Mouse (Mus musculus) CH12.LX (cell line): Measurements from ENCODE around the gene Ubxn6. TPM values are rescaled to one million over a fixed set of nuclear protein-coding genes. Genes with fewer than 3 reads are reported as not detected.

ENCODE experiments used
- DNase-seq: peaks from one replicate; pipeline ENCODE4 v3.0.0-alpha.2; 2013; ENCODE audit errors: extremely low read depth
- H3K27ac ChIP-seq: 2 replicates; pipeline ENCODE4 v1.5.1; 2012; ENCODE audit warnings: low read depth, mild to moderate bottlenecking, control low read depth, moderate library complexity; ENCODE audit not compliant: insufficient read depth
- H3K27me3 ChIP-seq: replicated peaks from 2 replicates; pipeline ENCODE3; 2012; ENCODE audit warnings: inconsistent platforms
- H3K36me3 ChIP-seq, 2 experiments: replicated peaks in 1 of 2; 2 replicates each; pipeline versions ENCODE3 to v1.6.1; 2012; ENCODE audit warnings: inconsistent platforms in 1 of 2, low read length in 1 of 2, mild to moderate bottlenecking in 1 of 2, mixed read lengths in 1 of 2, moderate library complexity in 1 of 2; ENCODE audit not compliant: control insufficient read depth in 1 of 2, insufficient read depth in 1 of 2
- H3K4me1 ChIP-seq, 2 experiments: 2 replicates each; pipeline ENCODE4 v1.6.1; 2012; ENCODE audit warnings: inconsistent platforms in 1 of 2, moderate library complexity in 1 of 2; ENCODE audit not compliant: insufficient read depth in 2 of 2, control insufficient read depth in 1 of 2
- H3K4me2 ChIP-seq: 2 replicates; pipeline ENCODE4 v1.6.1; 2012; ENCODE audit warnings: low read depth, mild to moderate bottlenecking, control low read depth; ENCODE audit not compliant: poor library complexity, insufficient read depth, severe bottlenecking
- H3K4me3 ChIP-seq, 3 experiments: fragments of 150-350 bp in 1 of 3; sonication (generic) in 1 of 3; replicated peaks in 1 of 3; 2 replicates each; pipeline versions ENCODE3 to v1.5.1; 2011 to 2012; ENCODE audit warnings: low read depth in 2 of 3, low read length in 2 of 3, mild to moderate bottlenecking in 2 of 3, moderate library complexity in 2 of 3, control low read depth in 1 of 3, improper control_type of control experiment in 1 of 3, inconsistent platforms in 1 of 3, mixed read lengths in 1 of 3; ENCODE audit not compliant: poor library complexity in 1 of 3
- H3K79me2 ChIP-seq: replicated peaks from 2 replicates; pipeline ENCODE4 v1.6.1; 2012; ENCODE audit warnings: mild to moderate bottlenecking, moderate library complexity; ENCODE audit not compliant: control insufficient read depth, poor library complexity, insufficient read depth, severe bottlenecking; ENCODE audit errors: extremely low read depth
- H3K9ac ChIP-seq: 2 replicates; pipeline ENCODE4 v1.6.1; 2012; ENCODE audit warnings: low read depth, mild to moderate bottlenecking, control low read depth, moderate library complexity; ENCODE audit not compliant: insufficient read depth
- H3K9me3 ChIP-seq: replicated peaks from 2 replicates; pipeline ENCODE3; 2012; ENCODE audit warnings: low read length, inconsistent platforms, mixed read lengths
- CHD1 ChIP-seq: IDR thresholded peaks from 2 replicates; pipeline ENCODE4 v1.6.1; 2012; ENCODE audit warnings: low read depth, low read length, improper control_type of control experiment, inconsistent platforms
- CTCF ChIP-seq, 2 experiments: IDR thresholded peaks in 1 of 2; conservative IDR thresholded peaks in 1 of 2; 2 replicates each; pipeline ENCODE4 v1.5.1; 2011 to 2012; ENCODE audit warnings: low read depth in 2 of 2, low read length in 2 of 2, improper control_type of control experiment in 1 of 2, inconsistent platforms in 1 of 2, mild to moderate bottlenecking in 1 of 2, moderate library complexity in 1 of 2
- E2F4 ChIP-seq: IDR thresholded peaks from 2 replicates; pipeline ENCODE4 v1.6.1; 2011; ENCODE audit warnings: low read depth, low read length, improper control_type of control experiment; ENCODE audit not compliant: insufficient replicate concordance
- ELF1 ChIP-seq: IDR thresholded peaks from 2 replicates; pipeline ENCODE4 v1.6.1; 2014; ENCODE audit warnings: low read depth, mild to moderate bottlenecking, inconsistent platforms, low read length, improper control_type of control experiment
- EP300 ChIP-seq: IDR thresholded peaks from 2 replicates; pipeline ENCODE4 v1.6.1; 2011; ENCODE audit warnings: low read length, improper control_type of control experiment
- HCFC1 ChIP-seq: IDR thresholded peaks from 2 replicates; pipeline ENCODE4 v1.6.1; 2012; ENCODE audit warnings: low read depth, mild to moderate bottlenecking, inconsistent platforms, low read length, improper control_type of control experiment
- IRF4 ChIP-seq: IDR thresholded peaks from 2 replicates; pipeline ENCODE4 v1.6.1; 2014; ENCODE audit warnings: low read depth, mild to moderate bottlenecking, inconsistent platforms, low read length, improper control_type of control experiment
- JUN ChIP-seq: IDR thresholded peaks from 2 replicates; pipeline ENCODE4 v1.6.1; 2011; ENCODE audit warnings: low read depth, mild to moderate bottlenecking, low read length, improper control_type of control experiment, moderate library complexity; ENCODE audit not compliant: insufficient read depth
- JUND ChIP-seq: conservative IDR thresholded peaks from 2 replicates; pipeline ENCODE4 v1.6.1; 2011; ENCODE audit warnings: low read depth, low read length, improper control_type of control experiment
- KAT2A ChIP-seq: IDR thresholded peaks from 2 replicates; pipeline ENCODE4 v1.6.1; 2012; ENCODE audit warnings: low read length, improper control_type of control experiment, inconsistent platforms; ENCODE audit not compliant: insufficient replicate concordance
- MAZ ChIP-seq: IDR thresholded peaks from 2 replicates; pipeline ENCODE4 v1.6.1; 2012; ENCODE audit warnings: low read depth, mild to moderate bottlenecking, inconsistent platforms, low read length, improper control_type of control experiment, moderate library complexity
- MEF2A ChIP-seq: IDR thresholded peaks from 2 replicates; pipeline ENCODE4 v1.6.1; 2014; ENCODE audit warnings: low read depth, mild to moderate bottlenecking, inconsistent platforms, low read length, improper control_type of control experiment, borderline replicate concordance
- MXI1 ChIP-seq: IDR thresholded peaks from 2 replicates; pipeline ENCODE4 v1.6.1; 2011; ENCODE audit warnings: mild to moderate bottlenecking, low read depth, low read length, improper control_type of control experiment
- NELFE ChIP-seq: IDR thresholded peaks from 2 replicates; pipeline ENCODE4 v1.6.1; 2011; ENCODE audit warnings: low read depth, low read length, improper control_type of control experiment
- PAX5 ChIP-seq: IDR thresholded peaks from 2 replicates; pipeline ENCODE4 v1.6.1; 2012; ENCODE audit warnings: low read length, inconsistent platforms, mixed read lengths
- ZC3H11A ChIP-seq: IDR thresholded peaks from 2 replicates; pipeline ENCODE4 v1.6.1; 2012; ENCODE audit warnings: low read depth, mild to moderate bottlenecking, inconsistent platforms, low read length, improper control_type of control experiment
- ZKSCAN1 ChIP-seq: IDR thresholded peaks from 2 replicates; pipeline ENCODE4 v1.6.1; 2012; ENCODE audit warnings: low read depth, inconsistent platforms, low read length, improper control_type of control experiment, borderline replicate concordance
- ZMIZ1 ChIP-seq: IDR thresholded peaks from 2 replicates; pipeline ENCODE4 v1.6.1; 2012; ENCODE audit warnings: low read depth, mild to moderate bottlenecking, inconsistent platforms, low read length, improper control_type of control experiment
- ZNF384 ChIP-seq: IDR thresholded peaks from 2 replicates; pipeline ENCODE4 v1.6.1; 2012; ENCODE audit warnings: low read depth, low read length, improper control_type of control experiment, inconsistent platforms
- dilution Hi-C: fragments of 300-500 bp; cut with MboI; formaldehyde crosslinking; loops from 2 replicates; pipeline ENCODE4 v1.14.3; 2020; ENCODE audit warnings: low sequenced_read_pairs; ENCODE audit not compliant: extremely low pct_unique_long_range_greater_than_20kb, extremely low pct_ligation_motif_present
- in situ Hi-C: fragments of 300-500 bp; cut with MboI; formaldehyde crosslinking; loops from 3 replicates; pipeline ENCODE4 v1.14.3; 2019; ENCODE audit warnings: low sequenced_read_pairs, low pct_ligation_motif_present, low pct_unique_long_range_greater_than_20kb, mixed read lengths
- polyA plus RNA-seq: library from polyadenylated mRNA; unstranded; fragments of >175 nt; gene quantifications from 2 replicates; pipeline ENCODE4 v1.2.1, GENCODE M21; 2012; ENCODE audit warnings: low read depth; ENCODE audit not compliant: insufficient read length
- total RNA-seq, 2 experiments: library from RNA; depleted of rRNA; stranded (reverse); fragments of 300-350 nt in 1 of 2; fragments of >200 nt in 1 of 2; gene quantifications; 2 replicates each; pipeline ENCODE4 v1.2.3; 2012 to 2014

Ubxn6 gene
- total and polyA plus RNA-seq, 3 experiments, result 24.6 to 29.1 (median 26.8) TPM

GRCm38 (mm10) chr17:56100811-56101210, 26.0 kb upstream of the Ubxn6 start:
- Histone ChIP-seq H3K4me1 (no peaks in the 10 kb centered on the region), H3K36me3 (peaks cover 79 to 82% of the 10 kb centered on the region in 2 experiments), H3K79me2 (no peaks in the 10 kb centered on the region), H3K9ac (no peak overlapping the region), H3K27ac (no peak overlapping the region), H3K27me3 (no peaks in the 10 kb centered on the region), H3K9me3 (no peaks in the 10 kb centered on the region), H3K4me3 (no peak overlapping the region), H3K4me2 (no peak overlapping the region)
- in situ Hi-C loops, result no loop called here
- dilution Hi-C loops, result no loop called here
- DNase-seq, result no peak
- TF ChIP-seq IRF4 (no peak), PAX5 (no peak), KAT2A (no peak), ZNF384 (no peak), JUND (no peak), ZKSCAN1 (no peak), ELF1 (no peak), EP300 (no peak), JUN (no peak)

- no peaks in the 10 kb centered on the region for H3K27me3 ChIP-seq
- H3K36me3 ChIP-seq, result peaks cover 88 to 95% of the 10 kb centered on the region in 2 experiments
- DNase-seq, result no peak
- in situ Hi-C loops, result no loop called here
- no peak overlapping the region for H3K9ac ChIP-seq
- H3K79me2 ChIP-seq, result no peaks in the 10 kb centered on the region
- H3K4me3 ChIP-seq, result no peak overlapping the region
- H3K4me2 ChIP-seq, result no peak overlapping the region
- H3K27ac ChIP-seq, result no peak overlapping the region
- dilution Hi-C loops, result no loop called here
- no peaks in the 10 kb centered on the region for H3K4me1 ChIP-seq
- H3K9me3 ChIP-seq, result no peaks in the 10 kb centered on the region
- no peak for TF ChIP-seq NELFE
- peak in 1 of 2 experiments; percentile 13; a peak in 1 of 4 replicates for TF ChIP-seq CTCF (conservative IDR thresholded peaks at IDR 0.05 in 1 of 2, IDR thresholded peaks at IDR 0.05 in 1 of 2; ENCODE audit: low read depth in 2 of 2, low read length in 2 of 2)
These were observed 24.1 kb upstream of the Ubxn6 start for GRCm38 (mm10) chr17:56098711-56099572.

GRCm38 (mm10) chr17:56098180-56098579, 23.4 kb upstream of the Ubxn6 start:
- Histone ChIP-seq H3K4me2 (no peak overlapping the region), H3K4me1 (no peaks in the 10 kb centered on the region), H3K79me2 (no peaks in the 10 kb centered on the region), H3K27me3 (no peaks in the 10 kb centered on the region), H3K9ac (no peak overlapping the region), H3K4me3 (no peak overlapping the region), H3K9me3 (no peaks in the 10 kb centered on the region), H3K27ac (no peak overlapping the region), H3K36me3 (peaks cover 86 to 93% of the 10 kb centered on the region in 2 experiments)
- DNase-seq, result no peak
- TF ChIP-seq CHD1 (no peak), MAZ (no peak), ZNF384 (no peak), E2F4 (no peak), HCFC1 (no peak), MEF2A (no peak), NELFE (no peak), ZMIZ1 (no peak), ZC3H11A (no peak), MXI1 (no peak)
- in situ Hi-C loops, result no loop called here
- dilution Hi-C loops, result no loop called here
